Mouse (Mus musculus): ENCODE data around the gene Mfsd14a. TPM values are rescaled to one million over a fixed set of nuclear protein-coding genes. Genes with fewer than 3 reads are reported as not detected.

The Mfsd14a gene
- polyA plus RNA-seq, 1 experiment from 2014 or later = 106 TPM

DNA sequence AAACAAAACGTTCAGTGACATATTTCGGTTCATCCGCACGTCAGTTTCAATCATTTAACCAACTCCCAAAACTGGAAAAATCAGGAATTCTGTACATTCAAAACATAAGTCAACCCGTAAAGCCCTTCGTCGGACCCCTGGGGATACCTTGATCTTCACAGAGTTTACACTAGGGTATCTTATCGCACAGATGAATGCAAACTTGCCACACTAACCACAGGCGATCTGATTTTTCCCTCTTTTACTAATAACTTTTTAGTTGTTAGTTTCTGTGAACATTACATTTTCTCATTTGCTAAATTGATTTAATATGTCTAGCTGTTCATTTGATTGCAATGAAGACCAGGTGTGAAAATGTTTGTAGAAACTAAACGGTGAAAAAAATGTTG is 66.9 kb downstream of the Mfsd14a start:
- WGBS = 8% methylated on average over 10 of the region's 10 CpGs
- Histone ChIP-seq H3K4me1 (ENCODE audit: control insufficient read depth, insufficient read depth, low read length) (peaks cover 6% of the 10 kb centered on the region; the same call in 1 of the 2 replicates), H3K36me3 (ENCODE audit: control insufficient read depth, insufficient read depth, low read length) (peaks cover 12% of the 10 kb centered on the region), H3K4me3 (ENCODE audit: low read length) (peak overlapping the region; percentile 64), H3K4me2 (replicated peaks; ENCODE audit: low read depth, low read length) (peak overlapping the region; percentile 75), H3K27me3 (ENCODE audit: control insufficient read depth, insufficient read depth, low read length) (no peaks in the 10 kb centered on the region), H3K27ac (ENCODE audit: low read depth, low read length) (no peak overlapping the region), H3K9ac (ENCODE audit: low read depth, low read length) (peak overlapping the region; percentile 78), H3K9me3 (ENCODE audit: control insufficient read depth, low read length) (no peaks in the 10 kb centered on the region)
- ATAC-seq (ENCODE audit: low FRiP score, low TSS enrichment) = no peak

DNA sequence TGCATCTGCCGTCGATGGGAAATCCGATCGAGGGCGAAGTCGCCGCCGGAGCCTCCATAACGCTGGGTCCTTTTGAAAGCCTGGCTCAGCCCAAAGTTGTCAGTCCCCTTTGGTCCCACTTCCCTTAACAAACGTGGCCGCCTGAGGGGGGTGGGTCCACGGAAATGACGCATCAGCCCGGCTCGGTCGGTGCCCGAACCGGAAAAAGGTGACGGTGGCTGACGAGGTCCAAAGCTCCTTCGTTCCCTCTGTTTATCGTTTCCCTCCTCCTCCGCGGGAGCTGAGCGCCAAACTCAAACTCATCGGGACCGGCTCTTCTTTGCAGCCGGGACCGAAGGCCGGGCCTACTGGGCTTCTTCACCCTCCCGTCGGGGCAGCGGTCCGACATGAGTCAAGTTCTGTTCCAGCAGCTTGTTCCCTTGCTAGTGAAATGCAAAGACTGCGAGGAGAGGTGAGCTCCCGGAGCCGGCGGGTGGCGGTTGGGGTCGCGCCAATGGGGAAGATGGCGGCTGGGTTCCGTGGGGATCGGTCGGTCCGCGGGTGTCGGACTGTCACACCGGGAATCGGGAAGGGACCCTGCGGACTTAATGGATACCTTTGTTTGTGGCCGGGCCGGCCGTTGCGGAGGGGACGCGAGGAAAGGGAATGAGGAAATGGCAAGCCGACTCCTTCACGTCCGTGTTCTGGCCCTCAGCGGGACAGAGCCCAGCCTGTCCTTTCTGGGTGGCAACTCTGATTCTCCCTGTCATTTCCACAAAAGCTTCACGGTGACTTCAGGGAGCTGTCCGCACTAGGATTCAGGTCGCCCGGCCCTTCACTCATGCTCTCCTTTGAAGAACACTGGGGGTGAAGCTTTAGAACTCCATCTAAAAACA is 67.5 kb downstream of the Mfsd14a start, which contains the start of gene Sass6:
Gene Sass6, plus strand, starts transcription at position 255 of the 875 bp plus-strand sequence.
- H3K9me3 ChIP-seq (ENCODE audit: control insufficient read depth, low read length) = no peaks in the 10 kb centered on the region
- peak within 1 kb of the TSS; percentile 64 for H3K4me3 ChIP-seq (ENCODE audit: low read length)
- peaks cover 6% of the 10 kb centered on the region; the same call in 1 of the 2 replicates for H3K4me1 ChIP-seq (ENCODE audit: control insufficient read depth, insufficient read depth, low read length)
- H3K27ac ChIP-seq (ENCODE audit: low read depth, low read length) = peak within 1 kb of the TSS; percentile 85
- peak within 1 kb of the TSS; percentile 78 for H3K9ac ChIP-seq (ENCODE audit: low read depth, low read length)
- H3K36me3 ChIP-seq (ENCODE audit: control insufficient read depth, insufficient read depth, low read length) = peaks cover 18% of the 10 kb centered on the region
- under 1% methylated on average over 65 of the region's 65 CpGs for WGBS
- peak within 1 kb of the TSS; percentile 75 for H3K4me2 ChIP-seq (replicated peaks; ENCODE audit: low read depth, low read length)
- H3K27me3 ChIP-seq (ENCODE audit: control insufficient read depth, insufficient read depth, low read length) = no peaks in the 10 kb centered on the region
- ATAC-seq (ENCODE audit: low FRiP score, low TSS enrichment) = peak; percentile 98

DNA sequence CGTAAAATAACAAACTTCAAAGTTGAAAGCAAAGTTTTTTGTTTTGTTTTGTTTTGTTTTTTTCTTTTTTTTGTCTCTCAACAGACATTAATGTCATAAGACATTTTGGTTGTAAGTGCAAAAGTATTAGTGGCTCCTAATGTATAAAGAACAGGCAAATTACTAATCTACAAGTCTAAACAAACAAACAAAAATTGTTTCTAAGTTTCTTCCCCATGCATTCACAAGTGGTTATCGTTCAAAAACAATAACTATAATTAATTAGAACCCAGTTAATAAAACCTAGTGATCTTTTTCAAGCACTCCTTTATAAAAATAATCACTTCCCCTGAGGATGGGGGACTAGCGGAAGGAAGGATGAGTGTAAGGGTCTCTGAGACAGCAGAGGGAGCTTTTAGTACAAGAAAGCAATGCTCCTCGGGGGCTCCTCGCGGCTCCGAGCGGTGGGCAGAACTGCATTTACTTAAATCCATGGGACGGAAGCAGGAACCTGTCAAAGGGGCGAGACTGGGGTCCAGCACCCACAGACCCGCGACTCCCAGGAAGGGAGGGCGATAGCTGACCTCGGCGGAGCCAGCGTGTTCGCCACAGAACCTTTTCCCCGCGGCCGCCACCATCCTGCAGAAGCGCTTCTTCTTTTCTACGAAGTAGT is 68.3 kb downstream of the Mfsd14a start:
- Histone ChIP-seq H3K27ac (ENCODE audit: low read depth, low read length) (peak overlapping the region; percentile 85), H3K36me3 (ENCODE audit: control insufficient read depth, insufficient read depth, low read length) (peaks cover 26% of the 10 kb centered on the region), H3K4me3 (ENCODE audit: low read length) (peak overlapping the region; percentile 64), H3K9ac (ENCODE audit: low read depth, low read length) (peak overlapping the region; percentile 78), H3K4me2 (replicated peaks; ENCODE audit: low read depth, low read length) (peak overlapping the region; percentile 75), H3K9me3 (ENCODE audit: control insufficient read depth, low read length) (no peaks in the 10 kb centered on the region), H3K4me1 (ENCODE audit: control insufficient read depth, insufficient read depth, low read length) (peaks cover 6% of the 10 kb centered on the region; the same call in 1 of the 2 replicates), H3K27me3 (ENCODE audit: control insufficient read depth, insufficient read depth, low read length) (no peaks in the 10 kb centered on the region)
- peak; percentile 68 for ATAC-seq (ENCODE audit: low FRiP score, low TSS enrichment)
- WGBS = 2% methylated on average over 22 of the region's 22 CpGs

DNA sequence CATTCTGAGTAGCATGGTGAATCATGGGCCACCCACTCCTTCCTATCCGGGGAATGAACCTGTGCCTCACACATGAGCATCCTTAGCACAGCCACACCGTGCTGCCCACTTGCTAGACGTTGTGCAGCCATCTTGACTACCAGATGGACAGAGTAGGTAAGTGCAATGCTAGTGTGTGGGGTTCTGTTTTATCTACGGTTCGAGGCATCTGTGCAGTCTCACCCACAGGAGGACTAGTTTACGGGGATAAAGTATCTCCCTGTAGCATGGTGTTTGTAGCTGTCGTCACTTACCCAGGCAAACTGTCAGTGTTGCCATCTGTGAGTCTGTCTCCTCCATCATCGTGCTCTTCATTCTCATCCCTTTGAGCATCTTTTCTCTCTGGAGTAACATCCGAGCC is 80.3 kb downstream of the Mfsd14a start:
- Histone ChIP-seq H3K36me3 (ENCODE audit: control insufficient read depth, insufficient read depth, low read length) (peaks cover 59% of the 10 kb centered on the region), H3K4me3 (ENCODE audit: low read length) (no peak overlapping the region), H3K4me1 (ENCODE audit: control insufficient read depth, insufficient read depth, low read length) (no peaks in the 10 kb centered on the region), H3K27ac (ENCODE audit: low read depth, low read length) (no peak overlapping the region), H3K4me2 (replicated peaks; ENCODE audit: low read depth, low read length) (no peak overlapping the region), H3K9ac (ENCODE audit: low read depth, low read length) (no peak overlapping the region), H3K27me3 (ENCODE audit: control insufficient read depth, insufficient read depth, low read length) (no peaks in the 10 kb centered on the region), H3K9me3 (ENCODE audit: control insufficient read depth, low read length) (no peaks in the 10 kb centered on the region)
- ATAC-seq (ENCODE audit: low FRiP score, low TSS enrichment) = no peak
- WGBS = 93% methylated on average over 9 of the region's 9 CpGs

Other genes with a start within 250 kb of the Mfsd14a start
- 8.7 and 17.9 TPM in 2 replicates for gene Cdc14a, start 238.6 kb downstream of the Mfsd14a start, polyA plus RNA-seq (2014; fragmentation: Nextera tagmentation; extraction: Ambion mirVana)
- 92.2 and 95.6 TPM in 2 replicates for gene Rtca, start 154.5 kb downstream of the Mfsd14a start, polyA plus RNA-seq (2014; fragmentation: Nextera tagmentation; extraction: Ambion mirVana)
- 14.2 and 17.6 TPM in 2 replicates for gene Dbt, start 149.6 kb downstream of the Mfsd14a start, polyA plus RNA-seq (2014; fragmentation: Nextera tagmentation; extraction: Ambion mirVana)
- 0.45 and 0.61 TPM in 2 replicates for gene Lrrc39, start 99.7 kb downstream of the Mfsd14a start, polyA plus RNA-seq (2014; fragmentation: Nextera tagmentation; extraction: Ambion mirVana)
- 19.3 and 30.8 TPM in 2 replicates for gene Sass6, start 67.7 kb downstream of the Mfsd14a start, polyA plus RNA-seq (2014; fragmentation: Nextera tagmentation; extraction: Ambion mirVana)
- 28.7 and 32.1 TPM in 2 replicates for gene Trmt13, start 48.1 kb downstream of the Mfsd14a start, polyA plus RNA-seq (2014; fragmentation: Nextera tagmentation; extraction: Ambion mirVana)
- gene Gm43191, start 18.6 kb upstream of the Mfsd14a start, polyA plus RNA-seq (2014; fragmentation: Nextera tagmentation; extraction: Ambion mirVana) = not detected in 2 replicates
- gene Slc35a3, start 50.2 kb upstream of the Mfsd14a start, polyA plus RNA-seq (2014; fragmentation: Nextera tagmentation; extraction: Ambion mirVana) = 9.0 and 15.9 TPM in 2 replicates
- gene Agl, start 145.5 kb upstream of the Mfsd14a start, polyA plus RNA-seq (2014; fragmentation: Nextera tagmentation; extraction: Ambion mirVana) = 13.0 and 22.2 TPM in 2 replicates
- gene Frrs1, start 196.8 kb upstream of the Mfsd14a start, polyA plus RNA-seq (2014; fragmentation: Nextera tagmentation; extraction: Ambion mirVana) = 20.2 and 21.2 TPM in 2 replicates

All from kidney, embryonic 14.5 days (tissue).